Mouse (Mus musculus) neural tube, embryonic 14.5 days (tissue): ENCODE results near the gene Gm21961. TPM values are rescaled to one million over a fixed set of nuclear protein-coding genes. Genes with fewer than 3 reads are reported as not detected.

ENCODE experiments used
- polyA plus RNA-seq: library from polyadenylated mRNA; unstranded; fragments of >200 nt; fragmentation: Nextera tagmentation; extraction: Ambion mirVana; gene quantifications from 2 replicates; pipeline ENCODE4 v1.2.1, GENCODE M21; 2014

The Gm21961 gene
- polyA plus RNA-seq, 1 experiment from 2014 or later, result not detected

Other genes with a start within 250 kb of the Gm21961 start
- 1.2 TPM in 1 of 2 replicates, not detected in the other for gene Gm21798, start 197.2 kb downstream of the Gm21961 start, polyA plus RNA-seq